Mouse (Mus musculus): ENCODE results near the gene Mast4. TPM values are rescaled to one million over a fixed set of nuclear protein-coding genes. Genes with fewer than 3 reads are reported as not detected.

Gene Mast4
- total and polyA plus RNA-seq, 3 experiments = 0.04 to 1.1 (median 0.23) TPM

DNA sequence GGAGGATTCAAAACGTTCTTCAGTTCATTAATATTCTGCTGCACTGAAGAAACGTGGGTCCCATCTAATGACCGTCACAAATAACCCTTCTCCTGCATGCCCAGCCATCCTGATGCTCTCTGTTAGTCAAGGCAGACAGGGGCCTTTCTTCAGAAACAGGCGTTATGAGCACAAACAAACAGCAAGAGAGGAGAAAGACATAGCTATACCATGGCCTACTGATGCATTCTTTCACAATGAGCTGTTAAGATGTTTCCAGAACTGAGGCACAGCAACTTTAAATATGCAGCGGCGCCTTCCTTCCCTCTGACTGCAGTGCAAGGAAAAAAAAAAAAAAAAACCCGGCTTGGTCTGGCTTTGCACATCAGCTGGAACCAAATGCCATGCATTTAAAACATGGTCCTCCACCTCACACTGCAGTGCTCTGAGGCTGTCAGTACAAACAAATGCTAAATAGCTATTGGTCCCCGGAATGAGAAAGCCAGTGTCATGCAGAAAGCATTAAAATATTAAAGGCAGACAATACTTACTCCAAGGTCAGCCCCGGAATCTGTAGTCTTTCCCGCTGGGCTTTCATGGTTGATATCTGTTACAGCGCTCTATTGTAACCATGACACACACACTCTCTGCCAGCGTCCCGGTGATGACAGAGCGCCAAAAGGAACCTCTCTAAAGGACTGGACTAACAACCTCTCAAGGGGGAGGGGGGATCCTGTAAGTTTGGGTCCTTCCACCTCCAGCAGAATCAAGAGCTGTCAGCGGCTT lies 376.6 kb downstream of the Mast4 start:
- Histone ChIP-seq H3K27me3 (ENCODE audit: insufficient read depth, low read length) (0 out of 2 replicates have a peak, but pooled peaks cover 2% of the 10 kb centered on the region), H3K4me3 (ENCODE audit: low read depth, low read length) (no peak overlapping the region), H3K36me3 (replicated peaks) (no peaks in the 10 kb centered on the region), H3K9me3 (replicated peaks) (no peaks in the 10 kb centered on the region), H3K4me1 (ENCODE audit: insufficient read depth, low read depth, low read length) (no peaks in the 10 kb centered on the region)
- no peak for TF ChIP-seq TAL1 (conservative IDR thresholded peaks at IDR 0.05; ENCODE audit: low read depth, low read length)
- no peak for TF ChIP-seq GATA1 (IDR thresholded peaks at IDR 0.05; ENCODE audit: borderline replicate concordance, low read length)
- no peak for TF ChIP-seq CTCF (IDR thresholded peaks at IDR 0.05; ENCODE audit: low read depth, low read length)
- no peak for TF ChIP-seq POLR2AphosphoS5 (IDR thresholded peaks at IDR 0.05; ENCODE audit: insufficient replicate concordance, low read depth, low read length)
- no peak for TF ChIP-seq GATA2 (IDR thresholded peaks at IDR 0.05; ENCODE audit: borderline replicate concordance, low read depth, low read length)
- no peak for ATAC-seq (ENCODE audit: extremely low read depth, insufficient number of reproducible peaks, low FRiP score, poor library complexity, severe bottlenecking)
- no peak for DNase-seq (ENCODE audit: low spot score)

- Histone ChIP-seq H3K36me3 (replicated peaks) (no peaks in the 10 kb centered on the region), H3K27me3 (ENCODE audit: insufficient read depth, low read length) (0 out of 2 replicates have a peak, but pooled peaks cover 2% of the 10 kb centered on the region), H3K9me3 (replicated peaks) (no peaks in the 10 kb centered on the region), H3K4me3 (ENCODE audit: low read depth, low read length) (no peak overlapping the region), H3K4me1 (ENCODE audit: insufficient read depth, low read depth, low read length) (no peaks in the 10 kb centered on the region)
- TF ChIP-seq TAL1 (conservative IDR thresholded peaks at IDR 0.05; ENCODE audit: low read depth, low read length) = no peak
- TF ChIP-seq GATA1 (IDR thresholded peaks at IDR 0.05; ENCODE audit: borderline replicate concordance, low read length) = no peak
- no peak for TF ChIP-seq GATA2 (IDR thresholded peaks at IDR 0.05; ENCODE audit: borderline replicate concordance, low read depth, low read length)
- no peak for TF ChIP-seq CTCF (IDR thresholded peaks at IDR 0.05; ENCODE audit: low read depth, low read length)
- TF ChIP-seq POLR2AphosphoS5 (IDR thresholded peaks at IDR 0.05; ENCODE audit: insufficient replicate concordance, low read depth, low read length) = no peak
- DNase-seq (ENCODE audit: low spot score) (no peak), ATAC-seq (ENCODE audit: extremely low read depth, insufficient number of reproducible peaks, low FRiP score, poor library complexity, severe bottlenecking) (no peak)
These were observed 378.8 kb downstream of the Mast4 start for GRCm38 (mm10) chr13:102955506-102955905.

DNA sequence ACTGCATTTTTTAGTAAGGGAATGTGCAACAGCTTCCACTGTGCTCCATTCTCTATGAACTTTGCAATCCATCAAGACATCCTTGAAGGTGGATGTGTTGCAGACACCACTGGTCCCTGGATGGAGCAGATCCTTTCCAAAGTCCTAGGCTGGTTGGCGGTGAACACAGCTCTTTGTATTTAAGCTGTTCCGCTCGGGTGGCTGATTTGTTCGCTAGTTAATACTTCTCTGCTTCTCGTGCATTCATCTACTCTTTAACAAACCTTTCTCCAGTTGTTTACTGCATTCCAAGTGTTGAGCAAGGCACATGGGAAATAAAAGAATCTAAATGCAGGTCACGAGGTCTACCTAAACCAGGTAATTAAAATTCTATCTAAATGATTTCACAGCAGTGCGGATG lies 384.5 kb downstream of the Mast4 start:
- Histone ChIP-seq H3K4me3 (ENCODE audit: low read depth, low read length) (no peak overlapping the region), H3K9me3 (replicated peaks) (no peaks in the 10 kb centered on the region), H3K27me3 (ENCODE audit: insufficient read depth, low read length) (no peaks in the 10 kb centered on the region), H3K36me3 (replicated peaks) (no peaks in the 10 kb centered on the region), H3K4me1 (ENCODE audit: insufficient read depth, low read depth, low read length) (no peaks in the 10 kb centered on the region)
- TF ChIP-seq POLR2AphosphoS5 (IDR thresholded peaks at IDR 0.05; ENCODE audit: insufficient replicate concordance, low read depth, low read length) = no peak
- TF ChIP-seq GATA2 (IDR thresholded peaks at IDR 0.05; ENCODE audit: borderline replicate concordance, low read depth, low read length) = no peak
- TF ChIP-seq TAL1 (conservative IDR thresholded peaks at IDR 0.05; ENCODE audit: low read depth, low read length) = no peak
- no peak for TF ChIP-seq CTCF (IDR thresholded peaks at IDR 0.05; ENCODE audit: low read depth, low read length)
- TF ChIP-seq GATA1 (IDR thresholded peaks at IDR 0.05; ENCODE audit: borderline replicate concordance, low read length) = no peak
- ATAC-seq (ENCODE audit: extremely low read depth, insufficient number of reproducible peaks, low FRiP score, poor library complexity, severe bottlenecking) (no peak), DNase-seq (ENCODE audit: low spot score) (no peak)

GRCm38 (mm10) chr13:102948966-102949365 lies 385.3 kb downstream of the Mast4 start:
- ATAC-seq (ENCODE audit: extremely low read depth, insufficient number of reproducible peaks, low FRiP score, poor library complexity, severe bottlenecking) (no peak), DNase-seq (ENCODE audit: low spot score) (no peak)
- no peaks in the 10 kb centered on the region for H3K4me1 ChIP-seq (ENCODE audit: insufficient read depth, low read depth, low read length)
- no peak for TF ChIP-seq CTCF (IDR thresholded peaks at IDR 0.05; ENCODE audit: low read depth, low read length)
- TF ChIP-seq TAL1 (conservative IDR thresholded peaks at IDR 0.05; ENCODE audit: low read depth, low read length) = no peak
- no peak for TF ChIP-seq GATA1 (IDR thresholded peaks at IDR 0.05; ENCODE audit: borderline replicate concordance, low read length)
- TF ChIP-seq GATA2 (IDR thresholded peaks at IDR 0.05; ENCODE audit: borderline replicate concordance, low read depth, low read length) = no peak
- no peak for TF ChIP-seq POLR2AphosphoS5 (IDR thresholded peaks at IDR 0.05; ENCODE audit: insufficient replicate concordance, low read depth, low read length)
- H3K4me3 ChIP-seq (ENCODE audit: low read depth, low read length) = no peak overlapping the region
- H3K9me3 ChIP-seq (replicated peaks) = no peaks in the 10 kb centered on the region
- H3K27me3 ChIP-seq (ENCODE audit: insufficient read depth, low read length) = no peaks in the 10 kb centered on the region
- no peaks in the 10 kb centered on the region for H3K36me3 ChIP-seq (replicated peaks)

DNA sequence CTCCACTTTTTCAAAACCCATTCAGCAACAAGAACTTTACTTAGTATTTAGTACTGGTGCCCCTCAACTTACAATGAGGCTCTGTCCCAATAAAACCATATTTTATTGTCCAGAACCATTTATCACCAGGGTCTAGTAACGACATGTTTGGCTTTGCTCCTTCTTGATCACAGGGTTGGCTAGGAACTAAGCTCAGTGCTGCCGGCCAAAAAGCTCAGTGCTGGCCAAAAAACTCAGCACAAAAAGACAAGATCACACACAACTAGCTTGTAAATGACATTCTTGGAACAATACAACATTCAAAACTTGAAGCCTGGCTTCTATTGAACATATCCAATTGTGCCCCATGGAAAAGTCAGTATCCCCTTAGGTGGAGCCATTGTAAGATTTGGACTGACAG lies 386.8 kb downstream of the Mast4 start:
- DNase-seq (ENCODE audit: low spot score) (no peak), ATAC-seq (ENCODE audit: extremely low read depth, insufficient number of reproducible peaks, low FRiP score, poor library complexity, severe bottlenecking) (no peak)
- Histone ChIP-seq H3K9me3 (replicated peaks) (no peaks in the 10 kb centered on the region), H3K4me1 (ENCODE audit: insufficient read depth, low read depth, low read length) (no peaks in the 10 kb centered on the region), H3K4me3 (ENCODE audit: low read depth, low read length) (no peak overlapping the region), H3K36me3 (replicated peaks) (no peaks in the 10 kb centered on the region), H3K27me3 (ENCODE audit: insufficient read depth, low read length) (no peaks in the 10 kb centered on the region)
- no peak for TF ChIP-seq CTCF (IDR thresholded peaks at IDR 0.05; ENCODE audit: low read depth, low read length)
- TF ChIP-seq GATA2 (IDR thresholded peaks at IDR 0.05; ENCODE audit: borderline replicate concordance, low read depth, low read length) = no peak
- no peak for TF ChIP-seq GATA1 (IDR thresholded peaks at IDR 0.05; ENCODE audit: borderline replicate concordance, low read length)

DNA sequence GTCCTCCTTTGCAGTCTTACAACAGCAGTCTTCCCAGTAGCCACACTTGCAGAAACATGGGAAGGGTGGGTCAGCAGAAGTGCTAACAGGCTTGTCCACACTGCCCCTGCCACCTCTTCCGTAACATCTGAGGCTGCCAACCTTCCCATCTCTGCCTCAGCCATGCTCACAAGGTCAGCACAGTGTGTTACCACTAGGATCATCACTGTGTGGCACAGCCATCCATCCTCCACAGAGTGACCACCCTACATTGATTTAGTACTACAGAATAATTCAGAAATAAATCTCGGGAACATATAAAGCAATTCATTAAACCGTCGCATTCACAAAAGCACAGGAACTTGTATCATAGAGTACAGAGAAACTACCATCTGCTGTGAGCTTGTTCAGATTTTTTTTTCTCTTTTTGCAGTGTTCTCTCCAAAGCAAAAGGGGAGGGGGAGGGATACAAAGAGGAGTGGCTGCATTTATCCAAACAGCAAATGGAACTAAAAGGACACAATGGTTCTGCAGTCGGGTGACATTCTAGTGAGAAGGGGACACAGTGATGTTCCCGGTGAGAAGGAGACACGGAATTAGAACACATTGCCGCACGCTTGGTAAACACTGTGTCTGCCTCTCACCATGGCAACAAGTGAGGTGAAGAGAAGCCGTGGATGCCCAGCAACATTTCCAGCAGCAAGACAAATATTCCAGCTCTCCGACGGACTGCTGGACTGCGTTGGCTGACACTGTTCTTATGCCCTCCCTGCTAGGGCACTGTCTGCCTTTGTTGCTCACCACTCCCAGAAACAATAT lies 388.1 kb downstream of the Mast4 start:
- H3K4me1 ChIP-seq (ENCODE audit: insufficient read depth, low read depth, low read length) = no peaks in the 10 kb centered on the region
- no peak for ATAC-seq (ENCODE audit: extremely low read depth, insufficient number of reproducible peaks, low FRiP score, poor library complexity, severe bottlenecking)
- no peaks in the 10 kb centered on the region for H3K27me3 ChIP-seq (ENCODE audit: insufficient read depth, low read length)
- no peak for DNase-seq (ENCODE audit: low spot score)
- no peaks in the 10 kb centered on the region for H3K36me3 ChIP-seq (replicated peaks)
- no peak for TF ChIP-seq CTCF (IDR thresholded peaks at IDR 0.05; ENCODE audit: low read depth, low read length)
- TF ChIP-seq TAL1 (conservative IDR thresholded peaks at IDR 0.05; ENCODE audit: low read depth, low read length) = no peak
- TF ChIP-seq POLR2AphosphoS5 (IDR thresholded peaks at IDR 0.05; ENCODE audit: insufficient replicate concordance, low read depth, low read length) = no peak
- no peak for TF ChIP-seq GATA1 (IDR thresholded peaks at IDR 0.05; ENCODE audit: borderline replicate concordance, low read length)
- TF ChIP-seq GATA2 (IDR thresholded peaks at IDR 0.05; ENCODE audit: borderline replicate concordance, low read depth, low read length) = no peak
- no peaks in the 10 kb centered on the region for H3K9me3 ChIP-seq (replicated peaks)
- no peak overlapping the region for H3K4me3 ChIP-seq (ENCODE audit: low read depth, low read length)

Data from G1E (cell line).